Mouse (Mus musculus) olfactory bulb, adult 2 months (tissue): ENCODE data around the gene Dld.

Experiments
- CTCF ChIP-seq: fragments of 200-500 bp; IDR thresholded peaks from 2 replicates; pipeline ENCODE4 v1.5.1; 2012; ENCODE audit warnings: low read depth, mild to moderate bottlenecking, low read length, moderate library complexity; ENCODE audit not compliant: insufficient read depth
- POLR2A ChIP-seq: fragments of 200-500 bp; IDR thresholded peaks from 2 replicates; pipeline ENCODE4 v1.6.1; 2012; ENCODE audit warnings: mild to moderate bottlenecking, low read depth, low read length, moderate library complexity; ENCODE audit not compliant: insufficient read depth

- TF ChIP-seq POLR2A: no peak
- TF ChIP-seq CTCF: no peak
Measured at GRCm38 (mm10) chr12:31314310-31314709, 36.9 kb downstream of the Dld start.
